Mouse (Mus musculus): Measurements from ENCODE around the gene Spr. TPM values are rescaled to one million over a fixed set of nuclear protein-coding genes. Genes with fewer than 3 reads are reported as not detected.

Spr gene
- total and polyA plus RNA-seq, 3 experiments = 44.3 to 69.3 (median 64.4) TPM

DNA sequence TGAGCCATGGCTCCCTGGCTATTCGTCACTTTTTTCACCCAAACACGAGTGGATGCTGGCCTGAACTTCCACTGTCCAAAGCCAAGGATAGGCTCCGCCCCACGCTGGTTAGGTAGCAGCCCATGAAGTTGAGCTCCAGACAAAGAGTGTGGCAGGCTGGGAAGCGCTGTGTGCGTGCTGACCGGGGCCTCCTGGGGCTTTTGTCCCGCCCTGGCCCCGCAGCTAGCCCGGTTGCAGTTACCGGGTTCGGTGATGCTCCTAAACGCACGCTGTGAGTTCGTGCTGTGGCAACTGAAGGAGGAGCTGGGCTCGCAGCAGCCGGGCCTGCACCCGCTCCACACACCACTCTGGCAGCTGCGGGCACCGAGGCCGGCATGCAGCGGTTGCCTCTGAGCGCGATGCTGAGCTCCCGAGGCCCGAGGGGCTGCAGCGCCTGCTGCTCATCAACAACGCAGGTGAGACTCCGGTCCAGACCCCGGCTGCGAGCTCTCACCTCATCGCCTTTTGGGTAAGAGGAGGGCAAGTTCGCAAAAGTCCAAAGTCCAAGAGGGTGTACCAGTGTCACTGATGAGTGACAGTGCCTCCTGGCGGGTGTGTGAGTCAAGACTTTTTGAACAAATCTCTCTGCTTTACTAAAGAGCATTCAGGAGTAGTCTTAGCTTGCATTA is 17.4 kb upstream of the Spr start:
- H3K4me2 ChIP-seq (ENCODE audit: insufficient read depth, low read depth, poor library complexity, severe bottlenecking) = no peak overlapping the region
- 0 out of 4 replicates have a peak, but pooled peaks cover 0 to 3% of the 10 kb centered on the region in 2 experiments for H3K4me1 ChIP-seq (ENCODE audit: control insufficient read depth in 1 of 2, insufficient read depth in 2 of 2)
- no peaks in the 10 kb centered on the region for H3K79me2 ChIP-seq (replicated peaks; ENCODE audit: control insufficient read depth, extremely low read depth, insufficient read depth, poor library complexity, severe bottlenecking)
- no peak overlapping the region for H3K4me3 ChIP-seq (replicated peaks in 1 of 3; ENCODE audit: low read depth in 2 of 3, low read length in 2 of 3, poor library complexity in 1 of 3)
- no peak overlapping the region for H3K9ac ChIP-seq (ENCODE audit: insufficient read depth, low read depth)
- TF ChIP-seq MAZ (IDR thresholded peaks at IDR 0.05; ENCODE audit: low read depth, low read length) = no peak
- TF ChIP-seq JUN (IDR thresholded peaks at IDR 0.05; ENCODE audit: insufficient read depth, low read depth, low read length) = no peak
- peak in 1 of 2 experiments; percentile 49; a peak in 2 of 4 replicates for TF ChIP-seq CTCF (conservative IDR thresholded peaks at IDR 0.05 in 1 of 2, IDR thresholded peaks at IDR 0.05 in 1 of 2; ENCODE audit: low read depth in 2 of 2, low read length in 2 of 2)
- TF ChIP-seq SMC3 (IDR thresholded peaks at IDR 0.05; ENCODE audit: low read depth, low read length) = peak; percentile 41
- no peak for TF ChIP-seq MEF2A (IDR thresholded peaks at IDR 0.05; ENCODE audit: borderline replicate concordance, low read depth, low read length)
- TF ChIP-seq HCFC1 (IDR thresholded peaks at IDR 0.05; ENCODE audit: low read depth, low read length) = no peak
- TF ChIP-seq MAX (IDR thresholded peaks at IDR 0.05; ENCODE audit: low read length) = no peak
- TF ChIP-seq MXI1 (IDR thresholded peaks at IDR 0.05; ENCODE audit: low read depth, low read length) = no peak
- TF ChIP-seq TCF12 (IDR thresholded peaks at IDR 0.05; ENCODE audit: low read depth, low read length) = no peak
- no peak for TF ChIP-seq TBP (conservative IDR thresholded peaks at IDR 0.05; ENCODE audit: low read depth, low read length)
- TF ChIP-seq PAX5 (IDR thresholded peaks at IDR 0.05; ENCODE audit: low read length) = no peak
- no peak for TF ChIP-seq IRF4 (IDR thresholded peaks at IDR 0.05; ENCODE audit: low read depth, low read length)
- TF ChIP-seq KAT2A (IDR thresholded peaks at IDR 0.05; ENCODE audit: insufficient replicate concordance, low read length) = no peak
- TF ChIP-seq POLR2A (IDR thresholded peaks at IDR 0.05; ENCODE audit: low read depth, low read length) = no peak
- TF ChIP-seq USF1 (IDR thresholded peaks at IDR 0.05; ENCODE audit: low read depth, low read length) = no peak
- no peak for TF ChIP-seq RCOR1 (conservative IDR thresholded peaks at IDR 0.05; ENCODE audit: low read depth, low read length)
- in situ Hi-C loops (cut with MboI; ENCODE audit: low pct_ligation_motif_present, low pct_unique_long_range_greater_than_20kb, low sequenced_read_pairs) (no loop called here), dilution Hi-C loops (cut with MboI; ENCODE audit: extremely low pct_ligation_motif_present, extremely low pct_unique_long_range_greater_than_20kb, low sequenced_read_pairs) (no loop called here)
- H3K36me3 ChIP-seq (replicated peaks in 1 of 2; ENCODE audit: control insufficient read depth in 1 of 2, insufficient read depth in 1 of 2, low read length in 1 of 2) = no peaks in the 10 kb centered on the region
- no peaks in the 10 kb centered on the region for H3K9me3 ChIP-seq (replicated peaks; ENCODE audit: low read length)
- H3K27ac ChIP-seq (ENCODE audit: insufficient read depth, low read depth) = no peak overlapping the region
- peaks cover 25% of the 10 kb centered on the region for H3K27me3 ChIP-seq (replicated peaks)
- peak; percentile 4 for DNase-seq (ENCODE audit: extremely low read depth)

DNA sequence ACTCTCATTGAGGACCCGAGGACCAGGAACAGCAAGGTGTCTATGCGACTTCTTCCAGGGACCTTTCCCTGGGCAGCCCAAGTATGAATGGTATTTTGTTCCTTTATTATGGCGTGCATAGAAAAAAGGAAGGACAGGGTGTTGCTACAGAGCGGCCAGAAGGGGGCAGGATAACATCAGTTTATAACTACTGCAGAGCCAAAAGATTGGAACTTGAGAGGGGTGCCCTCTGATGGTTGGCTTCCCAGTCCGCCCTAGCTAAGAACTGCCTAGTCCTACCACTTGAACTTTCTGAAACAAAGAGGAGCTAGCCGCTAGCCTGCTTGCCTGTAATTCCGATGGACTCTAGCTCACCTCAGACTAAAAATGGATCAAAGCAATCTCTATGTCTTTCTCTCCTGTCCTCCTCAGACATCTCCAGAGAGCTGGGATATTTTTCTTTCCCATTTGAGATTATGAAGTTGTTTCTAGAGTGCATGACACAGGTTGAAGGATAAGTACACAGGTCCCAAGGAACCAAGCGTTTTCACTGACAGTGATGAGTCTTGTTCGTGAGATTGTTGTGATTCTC is 16.5 kb upstream of the Spr start:
- H3K4me2 ChIP-seq (ENCODE audit: insufficient read depth, low read depth, poor library complexity, severe bottlenecking) = no peak overlapping the region
- no peaks in the 10 kb centered on the region for H3K36me3 ChIP-seq (replicated peaks in 1 of 2; ENCODE audit: control insufficient read depth in 1 of 2, insufficient read depth in 1 of 2, low read length in 1 of 2)
- H3K27ac ChIP-seq (ENCODE audit: insufficient read depth, low read depth) = no peak overlapping the region
- peak; percentile 70 for DNase-seq (ENCODE audit: extremely low read depth)
- dilution Hi-C loops (cut with MboI; ENCODE audit: extremely low pct_ligation_motif_present, extremely low pct_unique_long_range_greater_than_20kb, low sequenced_read_pairs) = no loop called here
- peaks cover 31% of the 10 kb centered on the region for H3K27me3 ChIP-seq (replicated peaks)
- H3K9me3 ChIP-seq (replicated peaks; ENCODE audit: low read length) = no peaks in the 10 kb centered on the region
- in situ Hi-C loops (cut with MboI; ENCODE audit: low pct_ligation_motif_present, low pct_unique_long_range_greater_than_20kb, low sequenced_read_pairs) = no loop called here
- H3K79me2 ChIP-seq (replicated peaks; ENCODE audit: control insufficient read depth, extremely low read depth, insufficient read depth, poor library complexity, severe bottlenecking) = no peaks in the 10 kb centered on the region
- no peak overlapping the region for H3K9ac ChIP-seq (ENCODE audit: insufficient read depth, low read depth)
- TF ChIP-seq E2F4 (IDR thresholded peaks at IDR 0.05; ENCODE audit: insufficient replicate concordance, low read depth, low read length) = no peak
- no peak for TF ChIP-seq CHD1 (IDR thresholded peaks at IDR 0.05; ENCODE audit: low read depth, low read length)
- peak; percentile 49; the same call in 1 of the 2 replicates for TF ChIP-seq NELFE (IDR thresholded peaks at IDR 0.05; ENCODE audit: low read depth, low read length)
- TF ChIP-seq GABPA (IDR thresholded peaks at IDR 0.05; ENCODE audit: insufficient replicate concordance, low read depth, low read length) = no peak
- peak; percentile 30 to 96; a peak in 3 of 4 replicates for TF ChIP-seq CTCF (conservative IDR thresholded peaks at IDR 0.05 in 1 of 2, IDR thresholded peaks at IDR 0.05 in 1 of 2; ENCODE audit: low read depth in 2 of 2, low read length in 2 of 2)
- TF ChIP-seq RAD21 (IDR thresholded peaks at IDR 0.05; ENCODE audit: low read depth, low read length) = peak; percentile 58
- peak; percentile 61 for TF ChIP-seq SMC3 (IDR thresholded peaks at IDR 0.05; ENCODE audit: low read depth, low read length)
- H3K4me1 ChIP-seq (ENCODE audit: control insufficient read depth in 1 of 2, insufficient read depth in 2 of 2) = 0 out of 4 replicates have a peak, but pooled peaks cover 0 to 3% of the 10 kb centered on the region in 2 experiments
- no peak overlapping the region for H3K4me3 ChIP-seq (replicated peaks in 1 of 3; ENCODE audit: low read depth in 2 of 3, low read length in 2 of 3, poor library complexity in 1 of 3)

All from CH12.LX (cell line).